In genomic region chr17:70302656-70303055, GRCm38 (mm10) we compare ENCODE assay signal across 13 mouse cellular contexts.
"Had no signal": no experiment of that assay in that cellular context is flagged by ENCODE, and none has a peak within 500 bp of the region (broad histone marks: within the 10 kb centered on the region; RNA-seq: fewer than 3 reads in every experiment).

No protein-coding gene starts in this region.

- H3K9ac ChIP-seq: liver, embryonic 15.5 days; neural tube, embryonic 13.5 days; stomach, embryonic 15.5 days had no signal

- DNase-seq: kidney, postnatal 4 days; lung, adult 2 months; lung, postnatal 36 days; midbrain, embryonic 14.5 days; right cerebral cortex, postnatal 14 days; thymus, adult 2 months; thymus, postnatal 25 days had no signal

- H3K9me3 ChIP-seq: limb, embryonic 10.5 days; liver, embryonic 15.5 days; neural tube, embryonic 13.5 days; stomach, embryonic 15.5 days had no signal

- H3K36me3 ChIP-seq: limb, embryonic 10.5 days; liver, embryonic 15.5 days; neural tube, embryonic 13.5 days; stomach, embryonic 15.5 days had no signal

- H3K27ac ChIP-seq: limb, embryonic 10.5 days; liver, embryonic 15.5 days; neural tube, embryonic 13.5 days; stomach, embryonic 15.5 days had no signal

- H3K4me3 ChIP-seq: limb, embryonic 10.5 days; liver, embryonic 15.5 days; neural tube, embryonic 13.5 days; stomach, embryonic 15.5 days had no signal

- H3K4me1 ChIP-seq: liver, embryonic 15.5 days; stomach, embryonic 15.5 days had no signal

- H3K27me3 ChIP-seq: liver, embryonic 15.5 days; neural tube, embryonic 13.5 days; stomach, embryonic 15.5 days had no signal

- H3K4me2 ChIP-seq: liver, embryonic 11.5 days; liver, embryonic 15.5 days; neural tube, embryonic 13.5 days; stomach, embryonic 15.5 days had no signal

- ATAC-seq: lung, postnatal 0 days had no signal
